Mouse (Mus musculus): Measurements from ENCODE around the gene Mrm2. TPM values are rescaled to one million over a fixed set of nuclear protein-coding genes. Genes with fewer than 3 reads are reported as not detected.

Gene Mrm2
- polyA plus RNA-seq, 1 experiment from 2014 or later: 21.3 TPM

- Histone ChIP-seq H3K27me3 (ENCODE audit: control insufficient read depth, insufficient read depth, low read depth, low read length) (no peaks in the 10 kb centered on the region), H3K36me3 (ENCODE audit: control insufficient read depth, insufficient read depth, low read length) (peaks cover 8% of the 10 kb centered on the region), H3K4me3 (ENCODE audit: low read depth, low read length) (no peak overlapping the region), H3K9ac (ENCODE audit: low read depth, low read length) (no peak overlapping the region), H3K4me1 (ENCODE audit: control insufficient read depth, insufficient read depth, low read length) (peaks cover 10% of the 10 kb centered on the region), H3K27ac (ENCODE audit: low read length) (no peak overlapping the region), H3K4me2 (ENCODE audit: low read length) (no peak overlapping the region), H3K9me3 (replicated peaks; ENCODE audit: control insufficient read depth, low read length, poor library complexity, severe bottlenecking) (no peaks in the 10 kb centered on the region)
- WGBS: 70% methylated on average over 4 of the region's 4 CpGs
- no peak for ATAC-seq
Measured at GRCm38 (mm10) chr5:140332519-140332918, 821 bp upstream of the Mrm2 start.

DNA sequence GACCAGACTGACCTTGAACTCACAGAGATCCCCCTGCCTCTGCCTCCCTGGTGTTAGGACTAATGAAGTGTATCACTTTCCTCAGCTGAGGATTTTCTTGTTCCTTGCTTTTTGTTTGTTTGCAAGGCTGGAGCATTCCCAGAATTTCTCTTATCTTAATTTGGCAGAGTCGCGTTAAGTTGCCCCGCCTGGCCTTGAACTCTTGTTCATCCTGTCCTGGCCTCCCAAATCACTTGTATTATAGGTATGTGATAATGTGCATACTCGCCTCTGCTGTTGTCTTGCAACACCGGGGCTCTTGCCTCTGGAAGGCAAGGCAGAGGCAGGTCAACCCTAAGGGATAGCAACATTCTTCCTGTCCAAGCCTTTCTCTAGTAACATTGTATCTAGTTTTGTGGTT lies 7.6 kb downstream of the Mrm2 start:
- no peak overlapping the region for H3K27ac ChIP-seq (ENCODE audit: low read length)
- no peak overlapping the region for H3K4me3 ChIP-seq (ENCODE audit: low read depth, low read length)
- H3K9me3 ChIP-seq (replicated peaks; ENCODE audit: control insufficient read depth, low read length, poor library complexity, severe bottlenecking): no peaks in the 10 kb centered on the region
- H3K4me2 ChIP-seq (ENCODE audit: low read length): no peak overlapping the region
- peaks cover 17% of the 10 kb centered on the region for H3K4me1 ChIP-seq (ENCODE audit: control insufficient read depth, insufficient read depth, low read length)
- 97% methylated on average over 5 of the region's 5 CpGs for WGBS
- H3K27me3 ChIP-seq (ENCODE audit: control insufficient read depth, insufficient read depth, low read depth, low read length): no peaks in the 10 kb centered on the region
- H3K36me3 ChIP-seq (ENCODE audit: control insufficient read depth, insufficient read depth, low read length): peaks cover 8% of the 10 kb centered on the region
- no peak overlapping the region for H3K9ac ChIP-seq (ENCODE audit: low read depth, low read length)
- ATAC-seq: no peak

DNA sequence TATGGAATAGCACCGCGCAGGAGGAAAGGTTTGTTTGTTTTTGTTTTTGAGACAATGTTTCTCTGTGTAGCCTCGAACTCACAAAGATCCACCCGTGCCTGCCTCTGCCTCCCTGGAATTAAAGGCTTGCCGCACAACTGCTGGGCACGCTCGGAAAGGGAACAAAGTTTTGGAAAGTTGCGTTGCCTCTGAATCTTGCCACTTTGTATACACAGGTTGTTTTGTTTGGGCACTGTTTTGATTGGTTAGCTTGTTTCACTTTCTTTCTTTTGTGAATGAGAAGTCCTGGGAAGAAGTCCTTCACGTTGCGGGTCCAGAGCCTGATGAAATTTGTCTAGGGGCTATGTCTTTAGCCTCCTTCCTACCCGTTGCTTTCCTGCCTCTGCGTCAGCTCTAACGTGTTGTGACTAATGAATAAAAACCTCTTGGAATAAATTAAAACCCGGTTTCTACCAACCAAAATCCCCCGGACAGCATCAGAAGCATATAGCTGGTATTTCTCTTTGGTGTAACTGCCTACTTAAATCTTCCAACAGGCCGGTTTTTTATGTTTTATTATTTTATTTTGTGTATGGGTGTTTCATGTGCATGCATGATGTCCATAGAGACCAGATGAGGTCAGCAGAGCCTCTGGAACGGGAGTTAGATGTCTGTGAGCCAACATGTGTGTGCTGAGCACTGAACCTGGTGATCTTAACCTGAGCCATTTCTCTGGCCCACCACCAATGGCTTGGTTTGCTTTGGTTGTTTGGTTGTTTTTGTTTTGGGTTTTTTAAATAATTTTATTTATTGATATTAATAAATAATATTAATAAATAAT lies 9.7 kb downstream of the Mrm2 start:
- Histone ChIP-seq H3K9ac (ENCODE audit: low read depth, low read length) (peak overlapping the region; percentile 96), H3K9me3 (replicated peaks; ENCODE audit: control insufficient read depth, low read length, poor library complexity, severe bottlenecking) (no peaks in the 10 kb centered on the region), H3K4me3 (ENCODE audit: low read depth, low read length) (peak overlapping the region; percentile 76), H3K36me3 (ENCODE audit: control insufficient read depth, insufficient read depth, low read length) (0 out of 2 replicates have a peak, but pooled peaks cover 2% of the 10 kb centered on the region), H3K4me2 (ENCODE audit: low read length) (peak overlapping the region; percentile 79), H3K27ac (ENCODE audit: low read length) (peak overlapping the region; percentile 80), H3K4me1 (ENCODE audit: control insufficient read depth, insufficient read depth, low read length) (peaks cover 17% of the 10 kb centered on the region), H3K27me3 (ENCODE audit: control insufficient read depth, insufficient read depth, low read depth, low read length) (no peaks in the 10 kb centered on the region)
- peak; percentile 15 for ATAC-seq
- WGBS: 1% methylated on average over 17 of the region's 17 CpGs

DNA sequence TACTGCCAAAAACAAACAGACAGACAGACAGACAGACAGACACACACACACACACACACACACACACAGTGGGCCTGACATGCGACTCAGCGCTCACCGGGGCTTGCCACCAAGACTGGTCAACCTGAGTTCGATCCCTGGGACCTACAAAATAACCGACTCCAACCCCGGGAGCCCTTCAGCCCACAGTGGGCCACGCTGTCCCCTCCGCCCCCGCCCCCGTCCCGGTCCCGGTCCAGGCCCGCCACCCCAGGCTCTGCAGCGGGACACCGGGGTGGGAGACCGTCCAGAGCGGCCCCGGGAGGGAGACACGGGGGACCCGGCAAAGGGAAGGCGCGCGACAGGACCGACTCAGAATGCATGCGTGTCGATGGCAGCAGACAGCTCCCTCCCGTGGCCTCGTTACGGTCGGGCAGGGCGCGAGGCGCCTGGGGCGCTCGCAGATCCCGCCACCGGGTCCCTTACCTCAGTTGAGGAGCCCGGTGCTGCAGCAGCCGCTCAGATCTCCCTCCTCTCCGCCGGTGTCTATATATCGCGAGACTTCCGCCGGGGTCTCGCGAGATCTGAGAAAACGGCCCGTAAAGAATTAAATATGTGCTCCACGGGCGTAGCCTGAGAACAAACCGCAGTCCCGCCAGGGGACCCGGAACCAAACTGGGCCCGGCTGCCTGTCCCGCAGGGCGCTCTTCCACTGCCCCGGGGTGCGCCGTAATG lies 10.5 kb downstream of the Mrm2 start, which contains the start of the genes Mad1l1 and Nudt1:
Gene Mad1l1, minus strand, starts transcription at position 511 of the 714 bp plus-strand sequence.
Gene Nudt1, plus strand, starts transcription at position 615 of the 714 bp plus-strand sequence.
- Histone ChIP-seq H3K4me3 (ENCODE audit: low read depth, low read length) (peak within 1 kb of the TSS; percentile 76), H3K27ac (ENCODE audit: low read length) (peak within 1 kb of the TSS; percentile 80), H3K9me3 (replicated peaks; ENCODE audit: control insufficient read depth, low read length, poor library complexity, severe bottlenecking) (no peaks in the 10 kb centered on the region), H3K27me3 (ENCODE audit: control insufficient read depth, insufficient read depth, low read depth, low read length) (no peaks in the 10 kb centered on the region), H3K4me2 (ENCODE audit: low read length) (peak within 1 kb of the TSS; percentile 79), H3K9ac (ENCODE audit: low read depth, low read length) (peak within 1 kb of the TSS; percentile 96), H3K4me1 (ENCODE audit: control insufficient read depth, insufficient read depth, low read length) (peaks cover 17% of the 10 kb centered on the region), H3K36me3 (ENCODE audit: control insufficient read depth, insufficient read depth, low read length) (0 out of 2 replicates have a peak, but pooled peaks cover 2% of the 10 kb centered on the region)
- ATAC-seq: peak; percentile 90
- WGBS: under 1% methylated on average over 51 of the region's 60 CpGs

DNA sequence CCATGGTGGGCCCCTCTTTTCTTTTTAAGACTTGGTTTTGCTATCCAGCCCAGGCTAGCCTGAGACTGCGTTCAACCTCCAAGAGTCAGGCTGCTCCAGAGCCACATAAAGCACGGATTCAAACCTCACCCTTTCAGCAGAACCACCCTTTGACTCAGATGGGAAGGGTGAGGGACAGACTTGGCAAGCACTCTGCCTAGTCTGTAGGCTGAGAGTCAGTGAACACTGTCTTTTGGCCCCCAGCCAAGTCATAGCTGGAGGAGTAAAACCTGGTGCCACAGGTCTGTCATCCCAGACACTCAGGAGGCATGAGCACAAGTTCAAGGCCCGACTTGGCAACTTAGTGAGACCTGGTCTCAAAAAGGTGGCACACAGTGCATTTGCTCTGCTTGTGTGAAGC lies 15.0 kb downstream of the Mrm2 start:
- Histone ChIP-seq H3K36me3 (ENCODE audit: control insufficient read depth, insufficient read depth, low read length) (peaks cover 18% of the 10 kb centered on the region), H3K27me3 (ENCODE audit: control insufficient read depth, insufficient read depth, low read depth, low read length) (no peaks in the 10 kb centered on the region), H3K4me1 (ENCODE audit: control insufficient read depth, insufficient read depth, low read length) (peaks cover 9% of the 10 kb centered on the region), H3K9me3 (replicated peaks; ENCODE audit: control insufficient read depth, low read length, poor library complexity, severe bottlenecking) (no peaks in the 10 kb centered on the region), H3K9ac (ENCODE audit: low read depth, low read length) (no peak overlapping the region), H3K4me3 (ENCODE audit: low read depth, low read length) (no peak overlapping the region), H3K4me2 (ENCODE audit: low read length) (no peak overlapping the region), H3K27ac (ENCODE audit: low read length) (no peak overlapping the region)
- ATAC-seq: no peak
- WGBS: 83% methylated on average over 3 of the region's 3 CpGs

DNA sequence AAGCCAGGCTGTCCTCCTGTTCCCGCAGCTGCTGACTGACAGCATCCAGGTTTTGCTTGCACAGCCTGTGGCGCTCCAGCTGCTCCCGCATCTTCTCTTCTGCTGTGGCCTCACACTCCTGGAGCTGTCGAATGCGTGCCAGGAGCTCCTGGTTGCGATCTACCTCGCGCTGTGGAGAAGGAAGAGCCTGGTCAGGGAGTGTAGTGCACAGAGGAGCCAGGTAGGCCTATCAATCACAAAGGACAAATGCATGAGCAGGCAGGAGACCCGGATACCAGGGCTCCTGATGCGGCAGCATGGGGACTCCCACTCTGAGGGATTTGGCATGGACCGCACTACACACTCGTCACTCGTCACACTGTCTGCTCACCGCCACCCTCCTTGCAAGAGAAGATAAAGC lies 24.1 kb downstream of the Mrm2 start:
- H3K27me3 ChIP-seq (ENCODE audit: control insufficient read depth, insufficient read depth, low read depth, low read length): no peaks in the 10 kb centered on the region
- ATAC-seq: no peak
- H3K9ac ChIP-seq (ENCODE audit: low read depth, low read length): no peak overlapping the region
- no peaks in the 10 kb centered on the region for H3K4me1 ChIP-seq (ENCODE audit: control insufficient read depth, insufficient read depth, low read length)
- H3K9me3 ChIP-seq (replicated peaks; ENCODE audit: control insufficient read depth, low read length, poor library complexity, severe bottlenecking): no peaks in the 10 kb centered on the region
- H3K27ac ChIP-seq (ENCODE audit: low read length): no peak overlapping the region
- peaks cover 33% of the 10 kb centered on the region for H3K36me3 ChIP-seq (ENCODE audit: control insufficient read depth, insufficient read depth, low read length)
- no peak overlapping the region for H3K4me2 ChIP-seq (ENCODE audit: low read length)
- no peak overlapping the region for H3K4me3 ChIP-seq (ENCODE audit: low read depth, low read length)
- WGBS: 84% methylated on average over 14 of the region's 14 CpGs

DNA sequence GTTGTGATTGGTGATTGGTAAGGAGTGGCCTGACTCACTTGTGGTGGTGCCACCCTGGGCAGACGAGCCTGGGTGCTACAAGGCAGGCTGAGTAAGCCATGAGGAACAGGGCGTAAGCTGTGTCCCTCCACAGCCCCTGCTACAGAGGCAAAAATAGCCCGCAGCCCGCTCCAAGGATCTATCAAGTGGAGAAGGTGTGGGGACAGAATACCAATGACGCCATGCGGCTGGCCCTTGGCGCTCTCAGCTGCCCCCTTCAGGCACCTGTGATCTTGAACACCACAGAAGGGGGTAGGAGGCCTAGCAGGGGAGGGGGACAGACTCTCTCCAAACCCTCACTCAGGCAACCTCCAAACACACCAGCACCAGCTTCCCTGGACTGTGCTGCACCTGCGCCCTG lies 25.7 kb downstream of the Mrm2 start:
- Histone ChIP-seq H3K36me3 (ENCODE audit: control insufficient read depth, insufficient read depth, low read length) (peaks cover 31% of the 10 kb centered on the region), H3K4me1 (ENCODE audit: control insufficient read depth, insufficient read depth, low read length) (no peaks in the 10 kb centered on the region), H3K9me3 (replicated peaks; ENCODE audit: control insufficient read depth, low read length, poor library complexity, severe bottlenecking) (no peaks in the 10 kb centered on the region), H3K9ac (ENCODE audit: low read depth, low read length) (no peak overlapping the region), H3K27me3 (ENCODE audit: control insufficient read depth, insufficient read depth, low read depth, low read length) (no peaks in the 10 kb centered on the region), H3K4me3 (ENCODE audit: low read depth, low read length) (no peak overlapping the region), H3K4me2 (ENCODE audit: low read length) (no peak overlapping the region), H3K27ac (ENCODE audit: low read length) (no peak overlapping the region)
- 80% methylated on average over 8 of the region's 8 CpGs for WGBS
- no peak for ATAC-seq

- ATAC-seq: no peak
- no peaks in the 10 kb centered on the region for H3K27me3 ChIP-seq (ENCODE audit: control insufficient read depth, insufficient read depth, low read depth, low read length)
- peaks cover 25% of the 10 kb centered on the region for H3K36me3 ChIP-seq (ENCODE audit: control insufficient read depth, insufficient read depth, low read length)
- no peak overlapping the region for H3K4me2 ChIP-seq (ENCODE audit: low read length)
- 87% methylated on average over 4 of the region's 4 CpGs for WGBS
- no peak overlapping the region for H3K4me3 ChIP-seq (ENCODE audit: low read depth, low read length)
- H3K9me3 ChIP-seq (replicated peaks; ENCODE audit: control insufficient read depth, low read length, poor library complexity, severe bottlenecking): no peaks in the 10 kb centered on the region
- no peak overlapping the region for H3K27ac ChIP-seq (ENCODE audit: low read length)
- H3K4me1 ChIP-seq (ENCODE audit: control insufficient read depth, insufficient read depth, low read length): no peaks in the 10 kb centered on the region
- no peak overlapping the region for H3K9ac ChIP-seq (ENCODE audit: low read depth, low read length)
Measured at GRCm38 (mm10) chr5:140298291-140298690, 33.4 kb downstream of the Mrm2 start.

DNA sequence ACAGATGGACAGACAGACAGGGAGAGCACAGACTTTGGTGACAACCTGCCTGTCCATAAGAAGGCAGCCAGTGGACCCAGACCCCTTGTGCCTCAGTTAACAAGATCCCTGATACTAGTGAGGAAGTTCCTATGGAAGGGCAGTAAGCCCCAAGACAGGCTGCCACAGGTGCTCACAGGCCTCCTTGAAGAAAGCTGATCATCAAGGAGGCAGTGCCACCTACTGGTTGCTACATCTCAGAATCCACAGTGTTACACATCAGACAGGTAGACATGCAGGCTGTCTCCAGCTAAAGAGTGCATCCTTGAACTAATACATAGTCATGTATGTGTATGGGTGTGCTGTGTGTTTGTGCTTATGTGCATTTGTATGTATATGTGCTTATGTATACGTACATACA lies 39.5 kb downstream of the Mrm2 start:
- no peak overlapping the region for H3K27ac ChIP-seq (ENCODE audit: low read length)
- no peaks in the 10 kb centered on the region for H3K9me3 ChIP-seq (replicated peaks; ENCODE audit: control insufficient read depth, low read length, poor library complexity, severe bottlenecking)
- H3K9ac ChIP-seq (ENCODE audit: low read depth, low read length): no peak overlapping the region
- no peak overlapping the region for H3K4me2 ChIP-seq (ENCODE audit: low read length)
- no peaks in the 10 kb centered on the region for H3K4me1 ChIP-seq (ENCODE audit: control insufficient read depth, insufficient read depth, low read length)
- H3K27me3 ChIP-seq (ENCODE audit: control insufficient read depth, insufficient read depth, low read depth, low read length): no peaks in the 10 kb centered on the region
- H3K4me3 ChIP-seq (ENCODE audit: low read depth, low read length): no peak overlapping the region
- 91% methylated on average over 1 of the region's 1 CpGs for WGBS
- H3K36me3 ChIP-seq (ENCODE audit: control insufficient read depth, insufficient read depth, low read length): peaks cover 8% of the 10 kb centered on the region; the same call in 1 of the 2 replicates
- ATAC-seq: peak; percentile 45; the same call in 1 of the 2 replicates
